Mouse (Mus musculus) urinary bladder, adult 18-20 months (tissue): ENCODE measurements around the gene Pdk3.

Source experiments
- DNase-seq, 2 experiments: peaks; one replicate each; pipeline ENCODE4 v3.0.0; 2022; ENCODE audit warnings: low spot score in 2 of 2, mixed read lengths in 2 of 2

The Pdk3 gene

DNA sequence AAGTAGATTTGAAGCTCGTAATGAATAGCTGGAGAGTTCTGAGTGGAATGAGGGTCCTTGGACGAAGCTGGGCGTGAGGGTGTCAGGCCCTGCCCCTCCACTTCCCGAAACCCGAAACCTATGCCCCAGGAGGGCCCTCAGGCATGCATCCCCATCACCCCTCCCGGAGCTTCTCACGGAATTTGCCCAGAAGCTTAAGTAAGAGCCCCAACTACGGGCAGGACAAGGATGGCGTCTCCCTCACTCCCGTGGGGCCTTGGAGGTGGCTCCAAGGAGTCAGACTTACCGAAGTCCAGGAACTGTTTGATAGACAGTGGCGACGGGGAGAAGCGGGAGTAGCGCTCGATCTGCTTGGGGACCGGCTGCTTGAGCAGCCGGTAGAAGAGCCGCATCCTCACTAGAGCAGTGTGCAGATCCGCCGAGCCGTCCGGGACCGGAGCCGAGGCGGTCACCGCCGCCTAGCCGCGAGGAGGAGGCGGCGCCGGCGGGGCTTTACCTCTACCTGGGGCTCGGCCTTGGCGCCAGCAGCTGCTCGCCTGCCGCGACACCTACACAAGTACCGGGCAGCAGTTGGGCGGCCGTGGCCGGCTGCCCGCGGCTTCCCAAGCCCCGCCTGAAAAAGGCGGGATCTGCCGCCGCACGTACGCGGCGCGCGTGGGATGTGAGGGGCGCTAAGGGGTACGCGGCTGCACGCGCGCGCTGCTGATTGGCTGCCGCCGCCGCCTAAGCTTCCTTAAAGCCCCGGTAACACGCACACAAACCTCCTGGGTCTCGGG is at the start of gene Pdk3:
Gene Pdk3 (minus strand): TSS at position 641 of the 776 bp plus-strand sequence.
- peak; percentile 62 to 72 for DNase-seq

DNA sequence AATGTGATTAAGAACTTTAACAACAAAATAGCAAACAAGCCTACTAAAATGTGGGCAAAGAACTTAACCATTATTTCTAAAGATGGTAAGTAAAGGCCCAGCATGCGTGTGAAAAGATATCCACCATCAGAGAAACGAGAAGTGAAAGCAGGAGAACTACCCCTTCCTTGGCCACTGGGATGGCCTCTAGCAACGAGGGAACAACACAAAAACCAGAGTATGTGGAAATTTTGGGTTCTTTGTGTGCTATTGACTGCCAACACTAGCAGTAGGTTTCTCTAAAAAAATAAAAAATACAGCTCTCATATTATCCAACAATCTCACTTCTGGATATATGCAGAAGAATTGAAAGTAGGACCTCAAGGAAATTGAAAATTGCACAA is 45.6 kb upstream of the Pdk3 start:
- no peak for DNase-seq

DNA sequence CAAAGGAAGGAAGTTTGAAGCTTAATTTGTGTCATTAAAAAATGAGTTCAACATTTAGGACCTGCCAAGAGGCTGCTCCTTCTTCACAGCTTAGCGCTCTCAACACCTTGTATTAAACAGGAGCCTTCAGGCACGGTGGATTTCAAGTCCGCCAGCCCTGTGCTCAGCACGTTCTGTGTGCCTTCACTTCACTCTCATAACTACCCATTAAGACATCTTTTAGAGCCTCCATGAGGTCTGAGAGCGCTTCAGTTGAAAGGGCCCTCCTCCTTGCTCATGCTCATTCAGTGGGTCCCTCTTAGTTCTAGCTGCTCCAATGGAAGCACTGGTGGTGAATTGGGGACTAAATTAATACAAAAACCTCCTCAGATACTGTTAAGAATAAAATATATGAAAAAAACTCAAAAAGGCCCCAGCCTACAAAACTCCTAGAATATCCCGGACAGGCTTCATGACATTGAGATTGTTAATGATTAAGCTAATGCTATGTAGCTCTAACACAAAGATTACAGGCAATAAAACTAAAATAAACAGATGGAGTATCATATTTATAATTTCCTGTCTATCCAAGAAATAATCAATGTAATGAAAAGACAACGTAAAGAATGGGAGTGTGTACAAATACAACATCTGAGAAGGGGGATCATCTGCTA is 45.1 kb upstream of the Pdk3 start:
- DNase-seq: no peak

DNA sequence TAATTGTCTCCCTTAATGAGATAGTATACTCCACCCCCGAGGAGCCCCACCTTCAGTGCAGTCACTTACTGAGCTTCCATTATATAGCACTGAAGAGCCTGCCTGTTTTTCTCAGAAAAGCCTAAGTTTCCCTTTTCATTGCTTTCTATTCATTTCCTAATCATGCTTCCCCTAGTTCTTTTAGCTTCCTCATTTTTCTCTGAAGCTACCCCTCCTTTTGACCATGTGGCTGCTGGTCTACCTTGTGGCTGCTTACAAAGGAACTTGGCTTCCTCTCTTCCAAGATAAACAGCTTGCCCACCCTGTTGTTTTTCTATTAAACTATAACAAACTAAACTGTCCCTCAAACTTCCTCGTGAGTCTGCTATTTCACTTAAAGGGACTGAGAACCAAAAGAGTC is 31.4 kb upstream of the Pdk3 start:
- no peak for DNase-seq

- peak in 1 of 2 experiments; percentile 29 for DNase-seq
Measured at GRCm38 (mm10) chrX:93862525-93863086, 30.6 kb upstream of the Pdk3 start.

DNA sequence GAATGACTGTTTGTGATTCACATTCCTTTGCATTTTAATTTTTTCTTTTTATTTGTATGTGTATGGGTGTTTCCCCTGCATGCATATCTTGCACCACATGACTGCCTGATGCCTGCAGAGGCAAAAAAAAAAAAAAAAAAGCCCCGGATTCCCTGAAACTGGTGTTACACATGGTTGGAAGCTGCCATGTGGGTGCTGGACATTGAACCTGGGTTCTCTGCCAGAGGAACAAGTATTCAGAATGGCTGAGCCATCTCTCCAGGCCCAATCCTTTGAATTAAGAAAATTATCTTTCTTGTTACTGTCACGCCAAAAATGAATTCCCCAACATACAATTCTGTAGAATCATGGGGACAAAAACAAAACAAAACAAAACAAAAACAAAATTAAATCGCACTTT is 25.8 kb upstream of the Pdk3 start:
- no peak for DNase-seq

- DNase-seq: no peak
Measured at GRCm38 (mm10) chrX:93832337-93832884, 410 bp upstream of the Pdk3 start.

- DNase-seq: no peak
Measured at GRCm38 (mm10) chrX:93825787-93826186, 6.2 kb downstream of the Pdk3 start.

DNA sequence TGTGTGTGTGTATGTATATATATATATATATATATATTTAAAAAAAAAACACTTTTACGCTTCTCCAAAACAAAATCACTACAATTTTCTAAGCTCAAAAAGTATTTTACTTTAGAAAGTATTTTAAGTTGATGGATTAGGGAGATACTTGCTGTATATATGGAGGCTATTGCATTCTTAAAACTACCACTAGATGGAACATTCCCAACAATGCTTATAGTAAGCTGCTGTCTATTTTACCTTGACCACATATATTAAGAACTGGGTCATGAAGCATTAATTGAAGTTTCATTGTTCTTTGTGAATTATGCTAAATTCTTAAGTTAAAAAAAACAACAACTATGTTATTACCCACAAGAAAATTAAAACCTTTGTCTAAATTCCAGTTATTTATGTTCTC is 24.0 kb downstream of the Pdk3 start:
- no peak for DNase-seq

GRCm38 (mm10) chrX:93793168-93793567 is 38.8 kb downstream of the Pdk3 start:
- DNase-seq: peak in 1 of 2 experiments; percentile 8

DNA sequence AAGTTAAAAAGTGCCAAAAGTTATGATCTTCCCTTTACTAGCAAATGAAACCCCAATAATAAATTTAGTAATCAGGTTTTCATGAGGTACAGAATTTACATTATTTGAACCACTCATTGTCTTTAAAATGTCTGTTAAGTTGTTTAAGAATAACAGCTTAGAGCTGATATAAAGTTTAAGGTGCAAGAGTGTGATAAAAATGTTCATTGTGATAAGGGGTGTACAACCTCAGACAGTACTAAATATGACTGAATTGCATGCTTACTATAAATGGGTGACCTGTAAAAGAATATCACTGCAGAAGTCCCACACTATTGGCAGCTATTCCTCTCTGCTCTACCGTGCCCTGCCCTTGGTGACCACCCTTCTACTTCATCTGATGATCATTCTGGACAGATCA is 42.4 kb downstream of the Pdk3 start:
- DNase-seq: no peak

DNA sequence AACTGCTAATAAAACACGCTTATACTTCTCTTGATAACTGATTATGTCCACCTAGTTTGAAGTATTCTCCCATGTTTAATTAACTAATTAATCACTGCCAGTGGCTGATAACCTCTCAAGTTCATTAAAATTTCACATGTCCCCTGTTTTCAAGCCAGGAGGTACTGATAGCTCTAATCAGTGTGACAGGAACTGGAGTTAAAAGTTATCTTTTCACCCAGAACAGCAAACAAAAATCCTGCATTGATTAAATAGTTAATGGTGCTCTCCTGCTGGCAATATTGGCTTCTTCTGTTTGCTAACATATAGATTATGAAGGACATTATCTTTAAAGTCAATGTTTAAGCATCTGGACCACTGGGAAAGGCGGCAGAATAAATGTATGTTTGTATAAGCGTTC is 71.2 kb downstream of the Pdk3 start:
- no peak for DNase-seq

DNA sequence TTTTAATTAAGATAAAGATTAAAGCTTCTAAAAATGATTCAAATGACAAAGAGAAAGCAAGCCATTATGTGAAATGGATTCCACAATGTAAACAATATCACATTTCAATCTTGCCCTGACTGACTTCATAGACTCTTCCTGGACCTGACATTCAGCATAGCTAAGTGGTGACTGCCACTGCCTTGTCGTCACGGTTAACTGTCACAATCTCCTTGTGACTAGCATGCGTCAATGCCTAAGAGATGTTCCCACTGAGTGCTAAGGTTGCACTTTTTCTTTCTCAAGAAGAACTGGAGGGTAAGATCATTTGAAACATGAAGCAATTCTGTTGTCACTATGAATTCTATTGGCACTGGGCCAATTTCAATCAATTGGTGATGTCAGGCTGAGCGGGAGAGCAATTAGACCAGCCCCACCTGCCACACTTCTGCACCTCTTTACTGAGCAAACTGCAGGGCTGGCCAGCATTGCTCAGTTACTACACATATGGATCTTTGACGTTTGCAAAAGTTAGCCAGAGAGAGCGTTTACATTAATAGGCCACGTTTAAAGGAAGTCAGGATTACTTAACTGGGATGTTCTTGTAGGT is 75.0 kb downstream of the Pdk3 start:
- no peak for DNase-seq

DNA sequence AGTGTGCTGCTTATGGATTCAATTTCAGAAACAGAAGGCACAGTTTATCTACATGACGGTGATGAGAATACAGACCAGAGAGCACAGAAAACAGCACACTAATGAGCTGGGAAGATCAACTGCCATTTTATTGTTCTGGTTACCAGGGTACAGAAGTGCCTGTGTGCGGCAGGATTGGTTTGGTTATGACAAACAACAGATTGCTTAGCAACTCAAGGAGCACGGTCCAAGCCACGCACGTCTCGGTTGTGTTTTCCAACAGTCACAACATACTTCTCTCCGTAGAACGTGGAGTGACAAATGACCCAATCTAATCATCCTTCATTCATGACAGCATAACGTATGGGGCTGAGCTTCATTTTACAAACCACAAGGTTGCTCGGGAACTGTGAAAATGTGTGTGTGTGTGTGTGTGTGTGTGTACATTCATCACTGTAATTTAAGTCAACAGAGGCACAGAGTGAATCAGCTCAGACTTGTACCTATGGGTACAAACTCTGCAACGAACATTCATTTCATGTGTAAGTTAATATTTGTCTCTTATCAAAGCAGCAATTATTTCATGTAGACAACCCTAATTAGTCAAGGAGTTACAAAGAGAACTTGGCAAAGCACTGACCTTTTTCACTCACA is 76.7 kb downstream of the Pdk3 start:
- no peak for DNase-seq

DNA sequence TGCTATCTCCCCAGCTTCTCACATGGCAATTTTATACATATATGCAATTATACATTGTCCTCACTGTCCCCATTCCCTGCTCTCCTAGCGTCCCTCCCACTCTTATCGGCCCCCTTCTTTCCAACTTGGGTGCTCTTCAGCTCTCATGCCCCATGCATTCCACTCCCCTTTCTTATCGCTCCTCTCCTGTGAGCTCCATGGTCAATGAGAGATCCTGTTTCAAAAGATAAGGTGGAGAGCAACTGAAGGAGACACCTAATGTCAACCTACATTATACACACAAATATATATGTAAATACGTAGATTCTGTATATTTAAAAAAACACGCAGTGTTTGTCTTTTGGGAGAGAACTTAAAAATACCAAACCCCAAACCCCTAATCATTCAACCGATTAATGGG is 81.4 kb downstream of the Pdk3 start:
- no peak for DNase-seq

DNA sequence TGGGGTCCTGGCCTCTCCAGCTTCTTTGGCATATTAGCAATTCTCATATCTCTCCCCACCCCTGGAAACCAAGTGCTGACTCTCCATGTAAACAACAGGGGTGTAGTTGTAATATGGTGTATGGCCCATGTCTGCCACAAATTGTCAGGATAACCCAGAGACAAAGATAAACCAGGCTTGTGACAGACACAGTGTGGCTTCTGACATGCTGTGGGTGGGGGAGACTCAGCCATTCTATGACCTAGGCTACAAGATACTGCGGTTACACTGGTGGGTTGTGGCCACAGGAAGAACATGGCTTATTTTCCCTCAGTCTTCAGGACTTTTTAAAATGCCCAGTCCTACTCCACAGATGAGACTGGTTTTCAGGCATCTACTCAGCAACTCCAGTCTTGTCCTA is 82.8 kb downstream of the Pdk3 start:
- DNase-seq: no peak

GRCm38 (mm10) chrX:93732975-93733748 is 98.8 kb downstream of the Pdk3 start:
- no peak for DNase-seq

GRCm38 (mm10) chrX:93732407-93732806 is 99.6 kb downstream of the Pdk3 start:
- DNase-seq: no peak

- no peak for DNase-seq
Measured at GRCm38 (mm10) chrX:93730854-93731253, 101.1 kb downstream of the Pdk3 start.

- DNase-seq: no peak
Measured at GRCm38 (mm10) chrX:93729529-93729928, 102.5 kb downstream of the Pdk3 start.
